9 mouse cellular contexts compared by ENCODE assay signal in the genomic region with DNA sequence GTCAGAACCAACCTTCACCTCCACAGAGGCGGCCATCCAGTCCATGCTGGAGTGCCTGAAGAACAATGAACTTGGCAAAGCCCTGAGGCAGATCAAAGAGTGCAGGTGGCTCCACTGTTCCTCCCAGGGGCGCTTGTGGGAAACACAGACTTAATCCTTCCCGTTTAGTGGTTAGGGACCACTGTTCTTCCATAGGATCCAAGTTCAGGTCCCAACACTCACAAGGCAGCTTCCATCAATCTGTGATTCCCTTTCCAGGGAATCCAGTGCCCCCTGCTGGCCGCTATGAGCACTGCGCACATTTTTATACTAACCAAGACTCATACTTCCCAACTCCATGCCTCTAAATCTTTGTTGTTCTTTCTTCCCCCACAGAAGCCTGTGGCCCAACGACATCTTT. TPM values are rescaled to one million over a fixed set of nuclear protein-coding genes. Genes with fewer than 3 reads are reported as not detected.
DNase-seq lines count a peak whose midpoint lies in the region; ATAC-seq and TF ChIP-seq lines count a peak whose summit lies in the region.
"Had no signal": no experiment of that assay in that cellular context is flagged by ENCODE, and none has a peak within 500 bp of the region (broad histone marks: within the 10 kb centered on the region; RNA-seq: fewer than 3 reads in every experiment).

No protein-coding gene starts in this region.

- H3K9me3 ChIP-seq in ES-E14 (ENCODE audit: control insufficient read depth, insufficient read depth, low read depth, low read length): no peaks in the 10 kb centered on the region
- no peaks in the 10 kb centered on the region for H3K9me3 ChIP-seq in embryonic facial prominence, embryonic 10.5 days
- no peaks in the 10 kb centered on the region for H3K9me3 ChIP-seq in liver, embryonic 14.5 days (ENCODE audit: control insufficient read depth, low read length)

- H3K4me2 ChIP-seq in liver, embryonic 14.5 days (ENCODE audit: low read depth): no peak overlapping the region

- no peak overlapping the region for H3K27ac ChIP-seq in ES-E14 (ENCODE audit: insufficient read depth, low read depth, low read length, poor library complexity, severe bottlenecking)
- H3K27ac ChIP-seq in embryonic facial prominence, embryonic 10.5 days (replicated peaks): no peak overlapping the region
- no peak overlapping the region for H3K27ac ChIP-seq in liver, embryonic 14.5 days

- TF ChIP-seq CTCF in liver, embryonic 14.5 days (IDR thresholded peaks at IDR 0.05; ENCODE audit: low read depth): peak; percentile 86

- H3K9ac ChIP-seq in ES-E14 (ENCODE audit: insufficient read depth, low read depth, low read length, poor library complexity, severe bottlenecking): no peak overlapping the region
- H3K9ac ChIP-seq in liver, embryonic 14.5 days (replicated peaks): no peak overlapping the region

- peaks cover 3% of the 10 kb centered on the region; the same call in 1 of the 2 replicates for H3K36me3 ChIP-seq in ES-E14 (ENCODE audit: control insufficient read depth, insufficient read depth, low read length, poor library complexity, severe bottlenecking)
- no peaks in the 10 kb centered on the region for H3K36me3 ChIP-seq in embryonic facial prominence, embryonic 10.5 days (replicated peaks)
- H3K36me3 ChIP-seq in liver, embryonic 14.5 days (replicated peaks; ENCODE audit: control insufficient read depth, insufficient read depth, low read depth): no peaks in the 10 kb centered on the region
- H3K36me3 ChIP-seq in splenic B cell, adult 2 months (ENCODE audit: control insufficient read depth, insufficient read depth, low read length, poor library complexity, severe bottlenecking): 0 out of 2 replicates have a peak, but pooled peaks cover 2% of the 10 kb centered on the region

- in situ Hi-C loops in ES-E14 (cut with MboI; ENCODE audit: low sequenced_read_pairs in 2 of 2, unreplicated experiment in 2 of 2): no loop called here

- no peak for ATAC-seq in liver, embryonic 14.5 days (ENCODE audit: insufficient read depth)

- no peak for TF ChIP-seq EP300 in liver, embryonic 14.5 days (IDR thresholded peaks at IDR 0.05; ENCODE audit: low read depth)

- peak; percentile 28 to 38 for DNase-seq in layer of hippocampus, postnatal 10 days (ENCODE audit: low spot score in 2 of 2)
- no peak for DNase-seq in layer of hippocampus, adult 9-10 months (ENCODE audit: low spot score)
- peak; percentile 65 for DNase-seq in ES-E14 (ENCODE audit: low read depth, low spot score)
- peak; percentile 43 for DNase-seq in adrenal gland, postnatal 25 days
- DNase-seq in embryonic facial prominence, embryonic 10.5 days (ENCODE audit: low spot score): peak; percentile 43
- peak in 2 of 3 experiments; percentile 6 to 23 for DNase-seq in liver, embryonic 14.5 days (ENCODE audit: low read depth in 3 of 3, low spot score in 3 of 3)
- DNase-seq in splenic B cell, adult 2 months (ENCODE audit: low read depth, low spot score): peak; percentile 59

- H3K27me3 ChIP-seq in embryonic facial prominence, embryonic 10.5 days (replicated peaks; ENCODE audit: low read depth, poor library complexity, severe bottlenecking): no peaks in the 10 kb centered on the region
- H3K27me3 ChIP-seq in liver, embryonic 14.5 days (ENCODE audit: control insufficient read depth, insufficient read depth, low read length): no peaks in the 10 kb centered on the region
- no peaks in the 10 kb centered on the region for H3K27me3 ChIP-seq in splenic B cell, adult 2 months (ENCODE audit: control insufficient read depth, insufficient read depth, low read length, poor library complexity, severe bottlenecking)

- no peak overlapping the region for H3K4me3 ChIP-seq in ES-E14 (ENCODE audit: insufficient read depth in 1 of 2, low read depth in 1 of 2, low read length in 2 of 2, poor library complexity in 1 of 2, severe bottlenecking in 1 of 2)
- no peak overlapping the region for H3K4me3 ChIP-seq in embryonic facial prominence, embryonic 10.5 days
- H3K4me3 ChIP-seq in liver, embryonic 14.5 days (ENCODE audit: insufficient read depth in 1 of 2, low read depth in 2 of 2, low read length in 2 of 2): no peak overlapping the region

- 43% methylated on average over 6 of the region's 6 CpGs for WGBS in embryonic facial prominence, embryonic 10.5 days
- WGBS in liver, embryonic 14.5 days (ENCODE audit: insufficient replicate concordance): 31% methylated on average over 6 of the region's 6 CpGs

- no peaks in the 10 kb centered on the region; a peak in 1 of 4 replicates for H3K4me1 ChIP-seq in ES-E14 (ENCODE audit: control insufficient read depth in 2 of 2, insufficient read depth in 2 of 2, low read length in 2 of 2, poor library complexity in 1 of 2)
- H3K4me1 ChIP-seq in embryonic facial prominence, embryonic 10.5 days: no peaks in the 10 kb centered on the region
- no peaks in the 10 kb centered on the region for H3K4me1 ChIP-seq in liver, embryonic 14.5 days (replicated peaks; ENCODE audit: control insufficient read depth in 2 of 2, insufficient read depth in 2 of 2, low read length in 1 of 2)

TF ChIP-seq in ES-E14, 5 proteins besides CTCF, POLR2A, EP300 and RAD21:
- TF ChIP-seq ZC3H11A (IDR thresholded peaks at IDR 0.05; ENCODE audit: borderline replicate concordance, low read depth, low read length) (0 out of 2 replicates have a peak, but pooled peaks have one; percentile 3), MAFK (IDR thresholded peaks at IDR 0.05; ENCODE audit: insufficient read depth, low read depth, low read length) (no peak), HCFC1 (IDR thresholded peaks at IDR 0.05; ENCODE audit: borderline replicate concordance, insufficient read depth, low read length) (no peak), ZNF384 (IDR thresholded peaks at IDR 0.05; ENCODE audit: low read depth, low read length) (no peak), CHD2 (IDR thresholded peaks at IDR 0.05; ENCODE audit: low read depth, low read length) (no peak)

RNA-seq across cellular contexts. Expression of a gene that starts 22.2 kb away (rescaled TPM):
- total RNA-seq in layer of hippocampus, postnatal 10 days (2021): not detected
- total RNA-seq in ES-E14 (2012; rRNA removed): not detected in 2 replicates
- not detected in 2 replicates for total RNA-seq in adrenal gland, postnatal 25 days (2021)
- polyA plus RNA-seq in embryonic facial prominence, embryonic 10.5 days (2016; fragmentation: Nextera tagmentation; extraction: Ambion mirVana): not detected in 2 replicates
- not detected in 2 replicates for polyA plus RNA-seq in liver, embryonic 14.5 days (2012; rRNA removed)
- polyA plus RNA-seq in liver, embryonic 14.5 days (2014; fragmentation: Nextera tagmentation; extraction: Ambion mirVana): not detected in 2 replicates
- total RNA-seq: gastrocnemius, adult 8-10 months had no signal
- polyA plus RNA-seq: lung, embryonic 16.5 days had no signal

RNA-seq across cellular contexts. Expression of a gene that starts 26.6 kb away (rescaled TPM):
- total RNA-seq in layer of hippocampus, postnatal 10 days (2021): 10 to 100 TPM; 10.8 to 11.0 TPM
- 49.7 and 77.9 TPM in 2 replicates for total RNA-seq in ES-E14 (2012; rRNA removed)
- total RNA-seq in adrenal gland, postnatal 25 days (2021): 9.5 and 14.4 TPM in 2 replicates
- 40.8 and 42.5 TPM in 2 replicates for polyA plus RNA-seq in embryonic facial prominence, embryonic 10.5 days (2016; fragmentation: Nextera tagmentation; extraction: Ambion mirVana)
- 9.6 and 17.3 TPM in 2 replicates for polyA plus RNA-seq in liver, embryonic 14.5 days (2012; rRNA removed)
- polyA plus RNA-seq in liver, embryonic 14.5 days (2014; fragmentation: Nextera tagmentation; extraction: Ambion mirVana): 13.0 and 16.7 TPM in 2 replicates
